Mouse (Mus musculus): ENCODE measurements around the gene Marveld2.

DNA sequence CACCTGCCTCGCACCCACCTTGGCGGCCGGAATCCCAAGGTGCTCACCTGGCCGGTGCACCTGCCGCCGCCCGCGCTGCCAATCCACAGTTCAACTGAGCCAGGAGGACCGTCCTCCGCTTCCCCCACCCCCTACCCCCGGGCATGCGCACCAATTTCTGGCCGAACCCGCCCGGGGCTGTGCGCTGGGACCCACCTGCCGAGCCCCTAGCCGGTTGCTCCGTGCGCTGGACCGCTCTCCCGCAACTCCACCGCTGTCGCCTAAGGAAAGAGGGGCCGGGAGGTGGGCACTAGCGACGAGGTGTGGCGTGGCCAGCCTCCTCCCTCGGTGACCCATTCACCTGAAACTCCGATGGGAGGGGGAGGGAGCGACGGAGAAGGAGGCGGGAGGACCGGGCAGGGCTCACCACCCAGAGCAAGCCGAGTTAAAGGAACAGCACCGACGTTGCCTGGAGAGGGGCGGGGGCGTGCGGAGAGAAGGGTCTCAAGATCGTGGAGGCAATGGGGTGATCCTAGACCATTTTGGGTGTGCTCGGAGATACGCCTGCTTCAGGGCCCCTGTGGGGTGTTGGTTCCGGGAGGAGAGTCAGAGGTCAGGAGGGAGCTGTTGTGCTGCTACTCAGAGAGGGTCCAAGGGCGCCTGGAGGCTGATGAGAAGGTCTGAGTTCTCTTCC, 64.3 kb downstream of the Marveld2 start, which contains the start of gene Ocln:
- no peak for TF ChIP-seq POLR2A (IDR thresholded peaks at IDR 0.05; ENCODE audit: low read depth, low read length)
- no peak for TF ChIP-seq CTCF (conservative IDR thresholded peaks at IDR 0.05; ENCODE audit: insufficient read depth, insufficient read length, low read depth, low read length)
